Mouse (Mus musculus): ENCODE measurements around the gene Fyttd1. TPM values are rescaled to one million over a fixed set of nuclear protein-coding genes. Genes with fewer than 3 reads are reported as not detected.
"Not testable (repeated sequence)": the region's sequence is repeated elsewhere in the genome, so short reads cannot be mapped to it uniquely, and the experiment has no call there.

Gene Fyttd1
- 23.1 and 26.1 TPM in 2 replicates for total RNA-seq (2015)
- 24.1 and 35.0 TPM in 2 replicates for total RNA-seq (2017)

GRCm38 (mm10) chr16:32877343-32878156 lies at the start of gene Fyttd1, which contains the start of gene Rubcn:
Fyttd1 (plus strand) TSS chr16:32877500.
Rubcn (minus strand) TSS chr16:32877766.
- ATAC-seq (ENCODE audit: poor library complexity, severe bottlenecking): peak; percentile 97

- no peak for ATAC-seq (ENCODE audit: poor library complexity, severe bottlenecking)
Measured at GRCm38 (mm10) chr16:32829104-32829503, 48.2 kb upstream of the Fyttd1 start.

GRCm38 (mm10) chr16:32831501-32831900 lies 45.8 kb upstream of the Fyttd1 start:
- no peak for ATAC-seq (ENCODE audit: poor library complexity, severe bottlenecking)

GRCm38 (mm10) chr16:32847103-32847502 lies 30.2 kb upstream of the Fyttd1 start:
- no peak for ATAC-seq (ENCODE audit: poor library complexity, severe bottlenecking)

- ATAC-seq (ENCODE audit: poor library complexity, severe bottlenecking): no peak
Measured at GRCm38 (mm10) chr16:32849042-32849830, 28.1 kb upstream of the Fyttd1 start.

GRCm38 (mm10) chr16:32853492-32854049 lies 23.7 kb upstream of the Fyttd1 start:
- no peak for ATAC-seq (ENCODE audit: poor library complexity, severe bottlenecking)

DNA sequence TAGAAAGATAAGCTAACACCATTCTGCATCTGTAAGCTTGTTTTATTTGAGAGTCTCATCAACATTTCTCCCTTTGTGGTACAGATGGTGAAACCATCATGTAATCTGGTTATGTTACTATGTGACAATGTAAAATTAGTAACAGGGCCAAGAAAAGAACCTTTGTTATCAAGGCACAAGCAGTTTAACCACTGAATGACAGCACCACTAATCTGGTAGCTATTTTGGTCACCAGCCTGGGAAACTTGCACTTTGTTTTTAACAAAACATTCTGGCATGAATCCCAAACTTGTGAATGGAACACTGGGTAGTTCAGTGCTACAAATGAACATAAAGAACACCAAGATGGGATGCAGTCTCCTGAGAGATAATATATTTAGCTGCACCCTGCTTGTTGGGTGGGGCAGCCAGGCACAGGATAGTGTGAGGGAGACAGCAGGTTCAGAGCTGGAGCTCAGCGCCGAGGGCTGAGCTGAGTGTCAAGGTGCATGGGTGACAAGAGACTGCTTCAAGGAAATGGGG lies 23.2 kb upstream of the Fyttd1 start:
- no peak for ATAC-seq (ENCODE audit: poor library complexity, severe bottlenecking)

DNA sequence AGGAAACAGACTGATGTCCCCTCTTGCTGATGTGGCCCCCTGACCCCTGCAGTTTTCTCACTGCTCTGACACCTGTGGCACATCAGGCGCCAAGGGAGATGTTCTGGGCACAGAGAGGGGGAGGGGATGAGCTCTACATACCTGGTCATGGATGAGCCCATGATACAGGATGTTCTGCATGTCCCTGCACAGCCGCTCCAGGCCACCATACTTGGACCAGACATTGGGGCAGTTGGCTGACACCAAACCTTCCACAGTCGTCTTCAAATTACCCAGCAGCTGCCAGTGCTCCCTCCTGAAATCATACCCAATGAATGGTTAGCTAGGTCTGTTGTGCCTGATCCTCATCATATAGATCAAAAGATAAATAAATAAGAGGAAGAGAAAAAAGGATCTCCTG lies 20.5 kb upstream of the Fyttd1 start:
- no peak for ATAC-seq (ENCODE audit: poor library complexity, severe bottlenecking)

GRCm38 (mm10) chr16:32858356-32858755 lies 18.9 kb upstream of the Fyttd1 start:
- no peak for ATAC-seq (ENCODE audit: poor library complexity, severe bottlenecking)

- ATAC-seq (ENCODE audit: poor library complexity, severe bottlenecking): no peak
Measured at GRCm38 (mm10) chr16:32858771-32859636, 18.3 kb upstream of the Fyttd1 start.

- no peak for ATAC-seq (ENCODE audit: poor library complexity, severe bottlenecking)
Measured at GRCm38 (mm10) chr16:32861813-32862385, 15.4 kb upstream of the Fyttd1 start.

GRCm38 (mm10) chr16:32865401-32865800 lies 11.9 kb upstream of the Fyttd1 start:
- no peak for ATAC-seq (ENCODE audit: poor library complexity, severe bottlenecking)

DNA sequence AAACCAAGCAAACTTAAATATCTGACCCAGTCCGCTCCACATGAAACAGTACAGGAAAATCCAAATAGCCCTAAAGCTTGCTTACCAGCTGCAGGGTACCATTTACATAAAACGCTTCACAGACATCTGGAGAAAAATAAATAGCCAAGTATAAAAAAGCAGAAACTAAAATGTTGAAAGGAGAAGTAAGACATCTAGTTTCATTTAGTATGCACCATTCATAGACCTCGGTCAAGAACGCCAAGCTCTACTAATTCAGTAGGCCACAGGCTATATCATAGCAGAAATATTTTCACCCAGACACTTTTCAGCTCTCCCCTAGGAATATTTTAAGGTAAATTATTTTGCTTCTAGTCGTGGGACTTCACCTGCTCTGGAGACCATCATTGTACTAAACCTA lies 10.6 kb upstream of the Fyttd1 start:
- no peak for ATAC-seq (ENCODE audit: poor library complexity, severe bottlenecking)

DNA sequence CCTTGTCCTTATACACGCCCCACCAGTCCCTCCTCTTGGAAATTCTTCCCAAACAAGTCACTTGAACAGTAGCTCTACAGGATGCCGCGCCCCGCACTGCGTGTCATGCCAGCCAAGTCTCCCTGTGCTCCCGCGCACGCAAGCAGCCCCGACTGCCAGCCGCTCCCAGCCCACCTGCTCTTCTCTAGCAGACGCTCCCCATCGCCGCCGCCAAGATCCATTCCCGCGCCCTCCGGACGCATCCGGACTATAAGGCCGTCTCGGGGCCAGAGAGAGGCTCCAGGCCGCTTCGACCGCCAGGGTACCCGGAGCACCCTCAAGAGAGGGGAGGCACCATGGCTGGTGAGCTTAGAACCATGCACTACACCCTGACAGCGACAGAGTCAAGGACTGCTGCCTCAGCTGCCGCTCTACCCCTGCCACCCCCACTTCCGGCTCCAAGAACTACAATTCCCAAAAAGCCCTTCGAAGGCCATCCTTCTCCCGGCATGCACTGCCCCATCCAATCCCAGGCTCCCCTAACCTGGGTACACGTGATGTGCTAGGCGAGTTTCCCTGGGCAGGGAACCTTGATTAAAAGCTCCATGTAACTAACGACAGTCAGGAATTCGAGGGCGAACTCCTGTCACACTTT lies 9.3 kb upstream of the Fyttd1 start:
- peak; percentile 98 for ATAC-seq (ENCODE audit: poor library complexity, severe bottlenecking)

- ATAC-seq (ENCODE audit: poor library complexity, severe bottlenecking): no peak
Measured at GRCm38 (mm10) chr16:32870231-32870630, 7.1 kb upstream of the Fyttd1 start.

DNA sequence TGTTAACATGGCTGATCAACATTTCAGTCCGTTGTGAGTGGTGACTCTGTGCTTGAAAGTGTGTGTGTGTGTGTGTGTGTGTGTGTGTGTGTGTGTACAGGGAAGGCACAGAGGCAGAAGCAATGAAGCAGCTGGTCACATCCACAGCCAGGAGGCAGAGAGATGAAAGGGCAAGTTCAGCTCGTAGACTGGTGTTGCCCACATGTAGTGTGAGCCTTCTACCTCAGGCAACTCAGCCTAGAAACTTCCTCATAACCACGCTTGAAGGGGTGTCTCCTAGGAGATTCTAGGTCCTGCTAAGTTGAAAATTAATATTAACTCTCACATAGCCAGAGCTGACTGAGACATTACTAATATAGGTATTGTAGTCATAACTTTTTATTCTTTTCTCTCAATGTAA lies 3.9 kb upstream of the Fyttd1 start:
- no peak for ATAC-seq (ENCODE audit: poor library complexity, severe bottlenecking)

DNA sequence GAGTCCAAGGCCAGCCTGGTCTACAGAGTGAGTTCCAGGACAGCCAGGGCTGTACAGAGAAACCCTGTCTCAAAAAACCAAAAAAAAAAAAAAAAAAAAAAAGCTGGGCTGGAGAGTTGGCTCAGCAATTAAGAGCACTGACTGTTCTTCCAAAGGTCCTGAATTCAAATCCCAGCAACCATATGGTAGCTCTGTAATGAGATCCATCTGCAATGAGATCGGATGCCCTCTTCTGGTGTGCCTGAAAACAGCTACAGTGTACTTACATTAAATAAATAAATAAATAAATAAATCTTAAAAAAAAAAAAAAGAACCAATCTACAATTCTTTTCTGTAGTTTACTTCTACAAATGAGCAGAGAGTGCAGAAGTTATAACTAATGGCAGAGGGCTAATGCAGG lies 2.0 kb upstream of the Fyttd1 start:
- not testable (repeated sequence) for ATAC-seq (ENCODE audit: poor library complexity, severe bottlenecking)

- ATAC-seq (ENCODE audit: poor library complexity, severe bottlenecking): no peak
Measured at GRCm38 (mm10) chr16:32875847-32876246, 1.5 kb upstream of the Fyttd1 start.

DNA sequence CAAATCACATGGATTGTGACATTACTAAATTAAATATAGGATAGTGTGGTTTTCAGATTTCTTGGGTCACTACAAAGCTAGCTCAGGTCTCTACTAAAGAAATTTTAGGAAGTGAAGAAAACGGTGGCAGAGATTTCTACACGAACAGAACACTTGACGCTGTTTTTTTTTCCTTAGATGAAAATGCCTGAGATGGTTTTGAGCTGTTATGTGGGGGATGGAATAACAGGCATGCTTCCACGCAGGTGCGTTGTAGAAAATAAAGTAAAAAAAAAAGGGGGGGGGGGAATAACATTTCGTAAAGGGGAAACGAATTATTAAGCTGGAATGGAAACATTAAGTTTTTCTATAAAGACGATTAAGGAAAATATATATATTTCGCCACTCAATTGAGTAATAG lies 469 bp upstream of the Fyttd1 start:
- ATAC-seq (ENCODE audit: poor library complexity, severe bottlenecking): peak; percentile 25
